Mouse (Mus musculus): Measurements from ENCODE around the gene Zfp319. TPM values are rescaled to one million over a fixed set of nuclear protein-coding genes. Genes with fewer than 3 reads are reported as not detected.
A peak's percentile ranks its signal among the peaks of the same experiment; 100 is the strongest.

Gene Zfp319
- total and polyA plus RNA-seq, 2 experiments from 2014 or later, result 10.5 to 18.3 TPM

- peaks cover 11% of the 10 kb centered on the region for H3K4me1 ChIP-seq (ENCODE audit: insufficient read depth, low read length)
- no peak for TF ChIP-seq CTCF (IDR thresholded peaks at IDR 0.05; ENCODE audit: low read depth)
- no peak overlapping the region for H3K4me3 ChIP-seq (ENCODE audit: low read length)
- H3K9ac ChIP-seq (replicated peaks; ENCODE audit: low read length), result no peak overlapping the region
- no peak for DNase-seq (ENCODE audit: low spot score)
- no peaks in the 10 kb centered on the region for H3K27me3 ChIP-seq (ENCODE audit: insufficient read depth, low read length)
- H3K9me3 ChIP-seq (ENCODE audit: low read length), result no peaks in the 10 kb centered on the region
- H3K4me2 ChIP-seq (ENCODE audit: low read depth, low read length), result no peak overlapping the region
- H3K27ac ChIP-seq, result no peak overlapping the region
- WGBS, result 85% methylated on average over 46 of the region's 46 CpGs
- H3K36me3 ChIP-seq (ENCODE audit: insufficient read depth, low read length), result peaks cover 37% of the 10 kb centered on the region
- ATAC-seq, result no peak
These were observed 3.8 kb downstream of the Zfp319 start for GRCm38 (mm10) chr8:95327866-95328465.

DNA sequence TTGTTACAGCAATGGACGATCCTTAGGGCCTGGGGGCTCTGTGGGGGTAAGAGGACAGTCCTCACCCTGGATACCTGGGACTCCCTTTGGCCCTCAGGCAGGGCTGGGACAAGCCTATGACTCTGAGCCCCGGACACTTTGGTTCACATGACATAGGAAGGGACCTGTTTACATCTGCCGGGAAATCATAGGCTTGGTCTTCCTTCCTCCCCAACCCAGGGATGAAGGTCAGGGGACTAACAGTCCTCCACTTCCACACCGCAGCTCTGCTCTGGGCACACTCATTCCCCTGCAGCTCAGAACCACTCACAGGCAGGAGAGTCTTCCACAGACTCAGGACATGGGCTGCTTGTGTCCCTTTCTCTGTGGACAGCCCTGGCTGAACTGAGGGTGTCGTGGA, 4.9 kb downstream of the Zfp319 start:
- no peak overlapping the region for H3K27ac ChIP-seq
- 94% methylated on average over 5 of the region's 5 CpGs for WGBS
- H3K36me3 ChIP-seq (ENCODE audit: insufficient read depth, low read length), result peaks cover 37% of the 10 kb centered on the region
- H3K4me2 ChIP-seq (ENCODE audit: low read depth, low read length), result no peak overlapping the region
- H3K9ac ChIP-seq (replicated peaks; ENCODE audit: low read length), result no peak overlapping the region
- H3K4me3 ChIP-seq (ENCODE audit: low read length), result no peak overlapping the region
- H3K9me3 ChIP-seq (ENCODE audit: low read length), result no peaks in the 10 kb centered on the region
- no peaks in the 10 kb centered on the region for H3K27me3 ChIP-seq (ENCODE audit: insufficient read depth, low read length)
- ATAC-seq (no peak), DNase-seq (ENCODE audit: low spot score) (no peak)
- no peak for TF ChIP-seq CTCF (IDR thresholded peaks at IDR 0.05; ENCODE audit: low read depth)
- H3K4me1 ChIP-seq (ENCODE audit: insufficient read depth, low read length), result peaks cover 11% of the 10 kb centered on the region

DNA sequence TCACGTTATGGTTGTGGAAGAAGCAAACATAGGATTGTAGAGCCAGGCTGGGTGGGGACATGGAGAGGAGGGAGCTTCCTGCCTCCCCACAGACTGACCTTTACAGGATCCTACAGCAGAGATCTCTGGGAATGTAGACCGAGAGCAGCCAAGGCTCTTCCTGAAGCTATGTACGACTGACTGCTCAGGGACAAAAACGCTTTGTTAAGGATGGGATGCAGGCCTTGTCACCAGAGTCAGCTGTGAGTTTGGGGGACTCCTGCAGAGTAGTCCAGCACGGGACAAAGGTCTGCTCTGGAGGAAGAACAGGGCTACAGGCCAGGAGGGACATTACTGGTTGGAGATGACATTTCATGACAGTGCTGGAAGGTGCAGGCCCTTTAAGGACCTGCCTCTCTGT, 7.1 kb downstream of the Zfp319 start:
- ATAC-seq, result peak; percentile 36; the same call in 1 of the 2 replicates
- H3K27me3 ChIP-seq (ENCODE audit: insufficient read depth, low read length), result no peaks in the 10 kb centered on the region
- no peak for TF ChIP-seq CTCF (IDR thresholded peaks at IDR 0.05; ENCODE audit: low read depth)
- no peak for DNase-seq (ENCODE audit: low spot score)
- 21% methylated on average over 5 of the region's 5 CpGs for WGBS
- no peaks in the 10 kb centered on the region for H3K9me3 ChIP-seq (ENCODE audit: low read length)
- no peak overlapping the region for H3K9ac ChIP-seq (replicated peaks; ENCODE audit: low read length)
- H3K4me2 ChIP-seq (ENCODE audit: low read depth, low read length), result no peak overlapping the region
- peaks cover 37% of the 10 kb centered on the region for H3K36me3 ChIP-seq (ENCODE audit: insufficient read depth, low read length)
- no peak overlapping the region for H3K4me3 ChIP-seq (ENCODE audit: low read length)
- 0 out of 2 replicates have a peak, but pooled peaks cover 4% of the 10 kb centered on the region for H3K4me1 ChIP-seq (ENCODE audit: insufficient read depth, low read length)
- peak overlapping the region; percentile 43; the same call in 1 of the 2 replicates for H3K27ac ChIP-seq

DNA sequence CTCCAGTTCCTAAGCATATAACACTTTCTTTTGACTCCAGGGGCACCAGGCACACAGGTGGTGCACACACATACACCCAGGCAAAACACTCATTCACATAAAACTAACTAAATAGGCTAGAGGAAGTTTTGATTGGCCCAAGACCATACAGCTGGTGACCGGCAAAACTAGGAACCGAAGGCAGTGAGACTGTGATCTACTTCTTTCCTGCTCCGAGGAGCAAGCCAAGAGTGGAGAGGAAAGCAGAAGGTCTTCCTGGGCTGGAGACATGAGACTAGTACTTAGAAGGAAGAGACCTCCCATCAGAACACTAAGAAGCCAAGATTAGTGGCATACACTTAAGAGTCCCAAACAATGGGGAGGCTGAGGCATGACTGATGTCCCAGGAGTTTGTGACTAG, 8.5 kb downstream of the Zfp319 start:
- H3K4me2 ChIP-seq (ENCODE audit: low read depth, low read length), result no peak overlapping the region
- TF ChIP-seq CTCF (IDR thresholded peaks at IDR 0.05; ENCODE audit: low read depth), result no peak
- H3K36me3 ChIP-seq (ENCODE audit: insufficient read depth, low read length), result peaks cover 25% of the 10 kb centered on the region
- DNase-seq (ENCODE audit: low spot score) (no peak), ATAC-seq (no peak)
- no peak overlapping the region for H3K9ac ChIP-seq (replicated peaks; ENCODE audit: low read length)
- H3K4me3 ChIP-seq (ENCODE audit: low read length), result no peak overlapping the region
- no peaks in the 10 kb centered on the region for H3K27me3 ChIP-seq (ENCODE audit: insufficient read depth, low read length)
- no peak overlapping the region for H3K27ac ChIP-seq
- WGBS, result 80% methylated on average over 3 of the region's 3 CpGs
- no peaks in the 10 kb centered on the region for H3K9me3 ChIP-seq (ENCODE audit: low read length)
- H3K4me1 ChIP-seq (ENCODE audit: insufficient read depth, low read length), result 0 out of 2 replicates have a peak, but pooled peaks cover 3% of the 10 kb centered on the region

DNA sequence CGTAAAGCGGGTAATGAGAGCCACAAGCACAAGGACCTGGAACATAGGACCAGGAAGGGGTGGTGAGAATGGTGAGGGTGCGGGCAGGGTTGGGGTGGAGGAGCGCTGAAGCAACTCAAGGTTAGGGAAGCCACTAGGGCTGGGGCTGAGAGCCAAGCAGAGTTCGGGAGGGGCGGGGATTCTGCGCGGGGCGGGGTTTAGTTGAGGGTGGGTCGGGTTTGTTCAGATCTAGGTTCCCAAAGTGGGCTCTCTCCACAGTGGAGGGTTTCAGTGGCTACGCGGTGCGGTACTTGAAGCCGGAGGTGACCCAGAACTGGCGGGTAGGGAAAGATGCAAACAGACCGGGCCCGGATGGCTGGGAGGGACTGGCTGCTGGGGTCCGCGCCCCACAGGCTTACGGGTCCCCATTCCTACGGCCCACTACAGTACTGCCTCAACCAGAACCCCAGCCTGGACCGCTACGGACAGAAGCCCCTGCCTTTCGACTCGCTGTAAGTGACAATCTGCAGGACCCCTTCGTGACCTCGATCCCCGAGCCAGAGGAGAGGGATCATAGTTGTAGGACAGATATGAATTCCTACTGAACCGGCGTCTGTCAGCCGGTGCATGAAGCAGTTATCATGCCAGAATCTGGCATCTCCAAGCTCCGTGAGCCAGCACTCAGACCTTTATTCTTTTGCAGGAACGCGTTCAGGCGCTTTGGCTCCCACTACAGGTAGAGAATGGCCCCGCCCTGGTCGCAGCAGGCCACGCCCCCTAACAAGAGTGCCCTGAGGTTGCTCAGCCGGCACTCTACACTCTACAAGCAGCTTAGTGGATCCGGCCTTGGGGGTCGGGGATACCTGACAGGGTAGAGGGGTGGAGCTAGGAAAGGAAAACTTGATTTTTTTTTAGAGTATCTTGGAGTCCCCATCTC, 11.3 kb downstream of the Zfp319 start:
- ATAC-seq (peak; percentile 77), DNase-seq (ENCODE audit: low spot score) (peak; percentile 77)
- H3K9me3 ChIP-seq (ENCODE audit: low read length), result no peaks in the 10 kb centered on the region
- H3K9ac ChIP-seq (replicated peaks; ENCODE audit: low read length), result peak overlapping the region; percentile 39
- peak; percentile 52 for TF ChIP-seq CTCF (IDR thresholded peaks at IDR 0.05; ENCODE audit: low read depth)
- no peak overlapping the region for H3K27ac ChIP-seq
- H3K4me3 ChIP-seq (ENCODE audit: low read length), result peak overlapping the region; percentile 42
- no peaks in the 10 kb centered on the region for H3K27me3 ChIP-seq (ENCODE audit: insufficient read depth, low read length)
- H3K36me3 ChIP-seq (ENCODE audit: insufficient read depth, low read length), result no peaks in the 10 kb centered on the region; the same call in 1 of the 2 replicates
- 3% methylated on average over 41 of the region's 41 CpGs for WGBS
- 0 out of 2 replicates have a peak, but pooled peaks cover 3% of the 10 kb centered on the region for H3K4me1 ChIP-seq (ENCODE audit: insufficient read depth, low read length)
- H3K4me2 ChIP-seq (ENCODE audit: low read depth, low read length), result peak overlapping the region; percentile 84

GRCm38 (mm10) chr8:95315350-95315749, 16.4 kb downstream of the Zfp319 start:
- 91% methylated on average over 1 of the region's 1 CpGs for WGBS
- TF ChIP-seq CTCF (IDR thresholded peaks at IDR 0.05; ENCODE audit: low read depth), result no peak
- Histone ChIP-seq H3K27me3 (ENCODE audit: insufficient read depth, low read length) (no peaks in the 10 kb centered on the region), H3K4me2 (ENCODE audit: low read depth, low read length) (no peak overlapping the region), H3K4me3 (ENCODE audit: low read length) (no peak overlapping the region), H3K4me1 (ENCODE audit: insufficient read depth, low read length) (0 out of 2 replicates have a peak, but pooled peaks cover 3% of the 10 kb centered on the region), H3K27ac (no peak overlapping the region), H3K9me3 (ENCODE audit: low read length) (no peaks in the 10 kb centered on the region), H3K9ac (replicated peaks; ENCODE audit: low read length) (no peak overlapping the region), H3K36me3 (ENCODE audit: insufficient read depth, low read length) (no peaks in the 10 kb centered on the region)
- DNase-seq (ENCODE audit: low spot score), result no peak
- no peak for ATAC-seq

Measured in hindbrain, postnatal 0 days (tissue).